Mouse (Mus musculus): ENCODE data around the gene Srcap. TPM values are rescaled to one million over a fixed set of nuclear protein-coding genes. Genes with fewer than 3 reads are reported as not detected.

The Srcap gene
- polyA plus RNA-seq, 1 experiment from 2014 or later, result 7.7 TPM

DNA sequence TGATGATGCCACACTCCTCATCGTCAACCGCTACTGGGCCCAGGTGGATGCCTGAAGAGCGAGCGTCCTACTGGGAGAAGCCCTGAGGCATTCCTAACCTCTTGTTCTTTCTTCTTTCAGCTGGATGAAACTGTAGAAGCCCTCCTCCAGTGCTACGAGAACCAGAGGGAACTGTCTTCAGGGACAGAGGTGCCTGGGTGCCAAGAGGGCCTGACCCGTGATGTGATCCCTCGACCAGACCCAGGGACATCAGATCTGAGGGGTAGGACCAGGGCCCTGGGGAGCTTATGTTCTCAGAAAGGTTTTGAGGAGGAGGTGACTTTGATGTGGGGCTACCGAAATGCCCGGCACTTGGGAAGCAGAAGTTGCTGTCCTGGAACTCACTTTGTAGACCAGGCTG is 77.9 kb downstream of the Srcap start:
- H3K4me2 ChIP-seq (ENCODE audit: low read depth, low read length), result peak overlapping the region; percentile 90
- 87% methylated on average over 9 of the region's 9 CpGs for WGBS (ENCODE audit: insufficient replicate concordance)

DNA sequence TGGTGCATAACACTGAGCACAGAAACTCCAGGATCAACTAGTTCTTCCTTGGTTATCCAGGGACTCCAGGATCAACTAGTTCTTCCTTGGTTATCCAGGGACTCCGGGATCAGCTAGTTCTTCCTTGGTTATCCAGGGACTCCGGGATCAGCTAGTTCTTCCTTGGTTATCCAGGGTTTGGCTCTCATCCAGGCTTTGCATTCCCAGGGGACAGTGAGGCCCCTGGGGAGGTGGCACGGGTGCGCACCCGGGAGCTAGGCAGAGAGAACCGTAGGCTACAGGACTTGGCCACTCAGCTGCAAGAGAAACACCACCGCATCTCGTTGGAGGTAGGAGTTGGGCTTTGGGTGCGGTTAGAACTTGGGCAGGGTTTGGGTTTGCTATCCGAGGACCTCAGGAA is 79.3 kb downstream of the Srcap start:
- Histone ChIP-seq H3K4me3 (ENCODE audit: low read depth, low read length) (no peak overlapping the region), H3K36me3 (replicated peaks; ENCODE audit: insufficient read depth, low read length) (peaks cover 56% of the 10 kb centered on the region), H3K9me3 (ENCODE audit: low read length) (no peaks in the 10 kb centered on the region), H3K9ac (replicated peaks) (no peak overlapping the region), H3K27me3 (ENCODE audit: insufficient read depth, low read length) (no peaks in the 10 kb centered on the region), H3K4me1 (ENCODE audit: insufficient read depth) (peaks cover 12% of the 10 kb centered on the region), H3K27ac (ENCODE audit: low read depth) (no peak overlapping the region), H3K4me2 (ENCODE audit: low read depth, low read length) (no peak overlapping the region)
- ATAC-seq, result no peak
- TF ChIP-seq CTCF (IDR thresholded peaks at IDR 0.05; ENCODE audit: low read depth) (no peak), EP300 (IDR thresholded peaks at IDR 0.05; ENCODE audit: low read depth) (no peak)
- 89% methylated on average over 10 of the region's 10 CpGs for WGBS (ENCODE audit: insufficient replicate concordance)
- no peak for DNase-seq

More for the DNA sequence above, 77.9 kb downstream of the Srcap start:
- Histone ChIP-seq H3K9me3 (ENCODE audit: low read length) (no peaks in the 10 kb centered on the region), H3K27me3 (ENCODE audit: insufficient read depth, low read length) (no peaks in the 10 kb centered on the region), H3K4me1 (ENCODE audit: insufficient read depth) (peaks cover 16% of the 10 kb centered on the region), H3K36me3 (replicated peaks; ENCODE audit: insufficient read depth, low read length) (peaks cover 44% of the 10 kb centered on the region), H3K27ac (ENCODE audit: low read depth) (no peak overlapping the region), H3K4me3 (ENCODE audit: low read depth, low read length) (peak overlapping the region; percentile 99), H3K9ac (replicated peaks) (peak overlapping the region; percentile 94)
- ATAC-seq (no peak), DNase-seq (no peak)
- TF ChIP-seq EP300 (IDR thresholded peaks at IDR 0.05; ENCODE audit: low read depth) (no peak), CTCF (IDR thresholded peaks at IDR 0.05; ENCODE audit: low read depth) (no peak)

DNA sequence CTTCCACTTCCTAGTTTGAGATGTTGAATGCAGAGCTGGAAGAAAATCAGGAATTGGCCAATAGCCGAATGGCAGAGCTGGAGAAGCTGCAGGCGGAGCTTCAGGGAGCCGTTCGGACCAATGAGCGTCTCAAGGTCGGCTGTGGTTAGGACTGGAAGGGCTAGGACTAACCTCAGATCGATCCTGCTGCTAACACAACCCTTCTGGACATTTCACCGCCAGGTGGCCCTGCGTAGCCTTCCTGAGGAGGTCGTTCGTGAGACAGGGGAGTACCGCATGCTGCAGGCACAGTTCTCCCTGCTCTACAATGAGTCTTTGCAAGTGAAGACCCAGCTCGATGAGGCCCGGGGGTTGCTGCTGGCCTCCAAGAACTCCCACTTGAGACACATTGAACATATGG is 80.8 kb downstream of the Srcap start:
- Histone ChIP-seq H3K4me2 (ENCODE audit: low read depth, low read length) (no peak overlapping the region), H3K36me3 (replicated peaks; ENCODE audit: insufficient read depth, low read length) (peaks cover 71% of the 10 kb centered on the region), H3K27me3 (ENCODE audit: insufficient read depth, low read length) (no peaks in the 10 kb centered on the region), H3K4me1 (ENCODE audit: insufficient read depth) (peaks cover 8% of the 10 kb centered on the region), H3K4me3 (ENCODE audit: low read depth, low read length) (no peak overlapping the region), H3K27ac (ENCODE audit: low read depth) (no peak overlapping the region), H3K9ac (replicated peaks) (no peak overlapping the region), H3K9me3 (ENCODE audit: low read length) (no peaks in the 10 kb centered on the region)
- DNase-seq (no peak), ATAC-seq (no peak)
- 87% methylated on average over 14 of the region's 14 CpGs for WGBS (ENCODE audit: insufficient replicate concordance)
- TF ChIP-seq CTCF (IDR thresholded peaks at IDR 0.05; ENCODE audit: low read depth), result no peak
- TF ChIP-seq EP300 (IDR thresholded peaks at IDR 0.05; ENCODE audit: low read depth), result no peak

DNA sequence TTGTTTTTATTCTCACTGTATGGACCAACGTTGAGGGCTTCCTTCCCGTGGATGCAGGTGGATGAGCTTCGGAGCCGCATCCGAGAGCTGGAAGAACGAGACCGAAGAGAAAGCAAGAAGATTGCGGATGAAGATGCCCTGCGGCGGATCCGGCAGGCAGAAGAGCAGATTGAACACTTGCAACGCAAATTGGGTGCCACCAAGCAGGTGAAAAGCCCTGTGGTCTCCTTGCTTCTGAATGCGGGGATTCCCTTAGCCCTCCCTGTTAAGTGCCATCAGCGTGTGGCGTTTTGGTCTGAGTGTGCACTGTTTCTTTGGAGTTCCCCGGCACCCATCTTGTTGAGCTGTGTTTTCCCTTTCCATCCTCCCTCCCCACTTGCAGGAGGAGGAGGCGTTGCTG is 85.0 kb downstream of the Srcap start:
- Histone ChIP-seq H3K9me3 (ENCODE audit: low read length) (no peaks in the 10 kb centered on the region), H3K27ac (ENCODE audit: low read depth) (no peak overlapping the region), H3K9ac (replicated peaks) (no peak overlapping the region), H3K4me2 (ENCODE audit: low read depth, low read length) (no peak overlapping the region), H3K27me3 (ENCODE audit: insufficient read depth, low read length) (no peaks in the 10 kb centered on the region), H3K36me3 (replicated peaks; ENCODE audit: insufficient read depth, low read length) (peaks cover 93% of the 10 kb centered on the region), H3K4me1 (ENCODE audit: insufficient read depth) (no peaks in the 10 kb centered on the region), H3K4me3 (ENCODE audit: low read depth, low read length) (no peak overlapping the region)
- no peak for TF ChIP-seq EP300 (IDR thresholded peaks at IDR 0.05; ENCODE audit: low read depth)
- TF ChIP-seq CTCF (IDR thresholded peaks at IDR 0.05; ENCODE audit: low read depth), result no peak
- DNase-seq, result no peak
- ATAC-seq, result no peak
- 92% methylated on average over 17 of the region's 17 CpGs for WGBS (ENCODE audit: insufficient replicate concordance)

DNA sequence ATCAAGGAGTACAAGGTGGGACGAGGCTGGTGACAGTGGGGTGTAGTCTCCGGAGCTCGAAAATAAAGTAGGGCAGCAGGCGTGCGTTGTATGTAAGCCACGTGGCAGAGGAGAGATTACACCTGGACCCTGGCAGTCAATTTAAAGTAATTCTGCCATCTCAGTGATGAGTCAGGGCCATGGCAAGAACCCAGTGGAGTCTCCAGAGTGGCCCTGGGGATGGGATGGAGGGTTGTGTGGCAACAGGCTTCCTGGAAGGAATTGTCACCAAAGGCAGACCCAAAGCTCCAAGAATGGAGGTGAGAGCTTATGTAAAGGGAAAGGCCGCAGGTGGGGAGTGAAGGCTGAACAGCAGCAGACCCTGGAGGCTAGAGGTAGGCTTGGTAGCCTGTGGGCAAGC is 88.8 kb downstream of the Srcap start:
- H3K36me3 ChIP-seq (replicated peaks; ENCODE audit: insufficient read depth, low read length), result peaks cover 83% of the 10 kb centered on the region
- TF ChIP-seq EP300 (IDR thresholded peaks at IDR 0.05; ENCODE audit: low read depth) (no peak), CTCF (IDR thresholded peaks at IDR 0.05; ENCODE audit: low read depth) (no peak)
- H3K27ac ChIP-seq (ENCODE audit: low read depth), result no peak overlapping the region
- WGBS (ENCODE audit: insufficient replicate concordance), result 91% methylated on average over 7 of the region's 7 CpGs
- H3K27me3 ChIP-seq (ENCODE audit: insufficient read depth, low read length), result no peaks in the 10 kb centered on the region
- no peaks in the 10 kb centered on the region for H3K4me1 ChIP-seq (ENCODE audit: insufficient read depth)
- no peak for DNase-seq
- H3K9ac ChIP-seq (replicated peaks), result no peak overlapping the region
- no peaks in the 10 kb centered on the region for H3K9me3 ChIP-seq (ENCODE audit: low read length)
- no peak for ATAC-seq
- H3K4me2 ChIP-seq (ENCODE audit: low read depth, low read length), result no peak overlapping the region
- no peak overlapping the region for H3K4me3 ChIP-seq (ENCODE audit: low read depth, low read length)

DNA sequence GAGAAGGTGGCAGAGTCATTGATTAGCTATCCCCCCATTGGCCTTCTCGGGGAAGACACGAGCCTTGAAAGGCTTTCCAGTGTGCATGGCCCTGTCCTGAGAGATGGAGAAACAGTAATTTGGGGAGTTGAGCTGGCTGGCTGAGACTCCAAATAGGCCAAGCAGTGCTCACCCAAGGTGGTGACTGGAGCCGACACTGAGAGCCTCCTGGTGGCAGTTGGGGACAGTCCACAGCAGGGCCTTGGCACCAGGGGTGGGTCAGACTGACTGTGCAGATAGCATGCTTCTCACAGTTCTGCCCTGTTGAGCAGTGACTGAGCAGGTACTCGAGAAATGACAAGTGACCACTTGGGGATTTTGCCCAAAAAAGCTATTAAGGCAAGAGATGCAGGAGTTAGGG is 90.0 kb downstream of the Srcap start:
- Histone ChIP-seq H3K27ac (ENCODE audit: low read depth) (no peak overlapping the region), H3K4me1 (ENCODE audit: insufficient read depth) (no peaks in the 10 kb centered on the region), H3K36me3 (replicated peaks; ENCODE audit: insufficient read depth, low read length) (peaks cover 72% of the 10 kb centered on the region), H3K9me3 (ENCODE audit: low read length) (no peaks in the 10 kb centered on the region), H3K27me3 (ENCODE audit: insufficient read depth, low read length) (no peaks in the 10 kb centered on the region), H3K4me3 (ENCODE audit: low read depth, low read length) (no peak overlapping the region), H3K4me2 (ENCODE audit: low read depth, low read length) (no peak overlapping the region), H3K9ac (replicated peaks) (no peak overlapping the region)
- TF ChIP-seq CTCF (IDR thresholded peaks at IDR 0.05; ENCODE audit: low read depth) (peak; percentile 26), EP300 (IDR thresholded peaks at IDR 0.05; ENCODE audit: low read depth) (no peak)
- DNase-seq (no peak), ATAC-seq (no peak)
- WGBS (ENCODE audit: insufficient replicate concordance), result 83% methylated on average over 4 of the region's 4 CpGs

DNA sequence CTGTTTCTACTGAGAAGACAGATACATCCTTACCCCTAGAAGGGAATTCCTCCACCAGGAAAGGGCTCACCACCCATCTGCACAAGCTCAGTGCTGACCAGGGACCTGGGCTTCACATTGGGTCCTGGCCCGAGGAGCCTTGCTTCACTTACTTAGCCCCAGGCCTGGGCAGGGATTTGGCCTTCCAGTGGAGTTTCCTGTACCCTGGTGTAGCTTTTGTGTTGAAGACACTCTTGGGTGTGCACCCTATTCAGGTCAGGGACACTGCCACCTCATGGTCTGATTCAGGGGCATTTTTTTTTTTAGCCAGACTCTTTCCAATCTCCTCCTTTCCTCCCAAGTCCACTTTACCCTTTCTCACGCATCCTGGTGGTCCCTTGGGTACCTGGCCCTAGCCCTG is 91.1 kb downstream of the Srcap start:
- peaks cover 63% of the 10 kb centered on the region for H3K36me3 ChIP-seq (replicated peaks; ENCODE audit: insufficient read depth, low read length)
- DNase-seq (no peak), ATAC-seq (no peak)
- H3K4me1 ChIP-seq (ENCODE audit: insufficient read depth), result no peaks in the 10 kb centered on the region
- TF ChIP-seq EP300 (IDR thresholded peaks at IDR 0.05; ENCODE audit: low read depth) (no peak), CTCF (IDR thresholded peaks at IDR 0.05; ENCODE audit: low read depth) (no peak)
- H3K9me3 ChIP-seq (ENCODE audit: low read length), result no peaks in the 10 kb centered on the region
- H3K9ac ChIP-seq (replicated peaks), result no peak overlapping the region
- H3K27ac ChIP-seq (ENCODE audit: low read depth), result no peak overlapping the region
- no peak overlapping the region for H3K4me2 ChIP-seq (ENCODE audit: low read depth, low read length)
- WGBS (ENCODE audit: insufficient replicate concordance), result 91% methylated on average over 2 of the region's 2 CpGs
- H3K4me3 ChIP-seq (ENCODE audit: low read depth, low read length), result no peak overlapping the region
- H3K27me3 ChIP-seq (ENCODE audit: insufficient read depth, low read length), result no peaks in the 10 kb centered on the region
